In the genomic region with DNA sequence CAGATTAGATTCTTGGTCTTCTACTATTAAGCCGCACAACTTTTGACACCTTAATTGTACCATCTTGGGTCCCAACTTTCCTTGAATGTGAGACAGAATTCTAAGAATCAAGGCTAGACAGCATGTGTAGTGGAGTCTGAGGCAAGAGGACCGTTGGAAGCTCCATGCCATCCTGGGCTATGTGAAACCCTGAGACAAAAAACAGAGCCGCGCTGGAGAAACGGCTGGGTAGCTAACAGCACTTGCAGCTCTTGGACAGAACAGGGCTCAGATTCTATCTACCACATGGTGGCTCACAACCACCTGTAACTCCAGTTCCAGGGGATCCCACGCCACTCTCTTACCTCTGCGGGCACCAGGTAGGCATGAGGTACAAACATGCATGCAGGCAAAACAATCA, we compare ENCODE assay signal across 27 mouse cellular contexts.
"Had no signal": no experiment of that assay in that cellular context is flagged by ENCODE, and none has a peak within 500 bp of the region (broad histone marks: within the 10 kb centered on the region; RNA-seq: fewer than 3 reads in every experiment).

No protein-coding gene starts in this region.

- H3K4me3 ChIP-seq: embryonic facial prominence, embryonic 10.5 days; embryonic facial prominence, embryonic 12.5 days; embryonic facial prominence, embryonic 13.5 days; embryonic facial prominence, embryonic 15.5 days; erythroblast, embryonic 14.5 days; forebrain, embryonic 10.5 days; forebrain, embryonic 12.5 days; forebrain, embryonic 13.5 days; forebrain, embryonic 15.5 days; gastrocnemius, adult 2 months; heart, adult 2 months had no signal

- ATAC-seq: forebrain, embryonic 13.5 days; forebrain, embryonic 14.5 days; forebrain, embryonic 15.5 days; forebrain, embryonic 16.5 days; forebrain, postnatal 0 days had no signal

- H3K4me2 ChIP-seq: embryonic facial prominence, embryonic 12.5 days; embryonic facial prominence, embryonic 13.5 days; embryonic facial prominence, embryonic 15.5 days; forebrain, embryonic 12.5 days; forebrain, embryonic 13.5 days; forebrain, embryonic 15.5 days had no signal

- DNase-seq: cerebellum, adult 8-10 months; cerebellum, adult 9-10 months; cerebellum, adult 9-11 months; cerebellum, postnatal 10 days; cerebellum, postnatal 14 days; cerebellum, postnatal 25 days; cerebellum, postnatal 36 days; embryo, embryonic 11 days; forebrain, postnatal 0 days; gastrocnemius, adult 2 months; gastrocnemius, postnatal 10 days; gastrocnemius, postnatal 14 days; gastrocnemius, postnatal 25 days; gastrocnemius, postnatal 36 days; heart, adult 18-20 months; heart, adult 2 months had no signal

- H3K27me3 ChIP-seq: embryonic facial prominence, embryonic 12.5 days; embryonic facial prominence, embryonic 13.5 days; embryonic facial prominence, embryonic 15.5 days; forebrain, embryonic 12.5 days; forebrain, embryonic 13.5 days; forebrain, embryonic 15.5 days had no signal

- H3K27ac ChIP-seq: embryonic facial prominence, embryonic 10.5 days; embryonic facial prominence, embryonic 12.5 days; embryonic facial prominence, embryonic 13.5 days; embryonic facial prominence, embryonic 15.5 days; forebrain, embryonic 10.5 days; forebrain, embryonic 12.5 days; forebrain, embryonic 13.5 days; forebrain, embryonic 15.5 days; gastrocnemius, adult 2 months; heart, adult 2 months had no signal

- H3K9me3 ChIP-seq: embryonic facial prominence, embryonic 10.5 days; embryonic facial prominence, embryonic 12.5 days; embryonic facial prominence, embryonic 13.5 days; embryonic facial prominence, embryonic 15.5 days; forebrain, embryonic 10.5 days; forebrain, embryonic 12.5 days; forebrain, embryonic 13.5 days; forebrain, embryonic 15.5 days had no signal

- H3K9ac ChIP-seq: embryonic facial prominence, embryonic 12.5 days; embryonic facial prominence, embryonic 13.5 days; embryonic facial prominence, embryonic 15.5 days; forebrain, embryonic 12.5 days; forebrain, embryonic 15.5 days; forebrain, postnatal 0 days had no signal

- H3K36me3 ChIP-seq: embryonic facial prominence, embryonic 12.5 days; embryonic facial prominence, embryonic 15.5 days; forebrain, embryonic 12.5 days; forebrain, embryonic 15.5 days had no signal
